Mouse (Mus musculus) spleen, adult 10 weeks (tissue): ENCODE results near the gene Chrna9. TPM values are rescaled to one million over a fixed set of nuclear protein-coding genes. Genes with fewer than 3 reads are reported as not detected.

Experiments used
- polyA plus RNA-seq: library from polyadenylated mRNA; stranded (reverse); fragments of 350-450 nt; fragmentation: Illumina TruSeq; extraction: RNeasy Lipid Tissue Mini Kit (QIAGEN cat#74804); gene quantifications from one replicate; pipeline ENCODE4 v1.2.3, GENCODE M21; 2015; ENCODE audit warnings: low replicate concordance; ENCODE audit not compliant: insufficient read depth

Gene Chrna9
- polyA plus RNA-seq: 1.1 TPM

GRCm38 (mm10) chr5:65934783-65935182 lies at the start of gene Chrna9:
Chrna9 (plus strand) TSS chr5:65934921.

GRCm38 (mm10) chr5:66004134-66004925 lies 69.6 kb downstream of the Chrna9 start, which contains the start of gene 9130230L23Rik:
9130230L23Rik (minus strand) TSS chr5:66004285.

Other genes with a start within 250 kb of the Chrna9 start
- gene Pds5a, start 236.6 kb upstream of the Chrna9 start, polyA plus RNA-seq: 231 TPM
- 46.0 TPM for gene N4bp2, start 171.4 kb upstream of the Chrna9 start, polyA plus RNA-seq
- 58.2 TPM for gene Rhoh, start 73.7 kb upstream of the Chrna9 start, polyA plus RNA-seq
- 0.19 TPM for gene 9130230L23Rik, start 69.4 kb downstream of the Chrna9 start, polyA plus RNA-seq
- gene Rbm47, start 238.2 kb downstream of the Chrna9 start, polyA plus RNA-seq: 6.3 TPM